Mouse (Mus musculus) forebrain, embryonic 13.5 days (tissue): Measurements from ENCODE around the gene Fan1. TPM values are rescaled to one million over a fixed set of nuclear protein-coding genes. Genes with fewer than 3 reads are reported as not detected.

Experiments
- ATAC-seq: fragments of 200-750 bp; cut with Nextera tagmentation; 2 replicates; pipeline ENCODE4 v1.8.0; 2017
- H3K27ac ChIP-seq: fragments of 300-500 bp; sonication (generic); 2 replicates; pipeline ENCODE4 v1.5.1; 2015; ENCODE audit warnings: inconsistent platforms, mild to moderate bottlenecking, moderate library complexity
- H3K27me3 ChIP-seq: fragments of 300-500 bp; sonication (generic); 2 replicates; pipeline ENCODE4 v1.6.1; 2015; ENCODE audit warnings: mild to moderate bottlenecking, inconsistent platforms
- H3K36me3 ChIP-seq: fragments of 300-500 bp; sonication (generic); 2 replicates; pipeline ENCODE4 v1.6.1; 2015; ENCODE audit warnings: mild to moderate bottlenecking, inconsistent platforms; ENCODE audit not compliant: poor library complexity, severe bottlenecking
- H3K4me1 ChIP-seq: fragments of 300-500 bp; sonication (generic); 2 replicates; pipeline ENCODE4 v1.6.1; 2015; ENCODE audit warnings: inconsistent platforms
- H3K4me2 ChIP-seq: fragments of 300-500 bp; sonication (generic); 2 replicates; pipeline ENCODE4 v1.6.1; 2015; ENCODE audit warnings: inconsistent platforms, mild to moderate bottlenecking, moderate library complexity
- H3K4me3 ChIP-seq: fragments of 300-500 bp; sonication (generic); 2 replicates; pipeline ENCODE4 v1.5.1; 2015; ENCODE audit warnings: mild to moderate bottlenecking, inconsistent platforms
- H3K9ac ChIP-seq: fragments of 300-500 bp; sonication (generic); 2 replicates; pipeline ENCODE4 v1.6.1; 2015; ENCODE audit warnings: mild to moderate bottlenecking, inconsistent platforms
- H3K9me3 ChIP-seq: fragments of 300-500 bp; sonication (generic); replicated peaks from 2 replicates; pipeline ENCODE4 v1.6.1; 2016; ENCODE audit warnings: inconsistent platforms
- WGBS: fragments of 180-500 bp; shearing (Covaris S2); methylation state at CpG from one replicate; pipeline ENCODE4 v1.1.7; 2015; 5-methylcytosine and 5-hydroxymethylcytosine counted together
- polyA plus RNA-seq: library from polyadenylated mRNA; unstranded; fragments of >200 nt; fragmentation: Nextera tagmentation; extraction: Ambion mirVana; gene quantifications from 2 replicates; pipeline ENCODE4 v1.2.1, GENCODE M21; 2015

Gene Fan1
- polyA plus RNA-seq, 1 experiment from 2014 or later: 8.6 TPM

GRCm38 (mm10) chr7:64360586-64360945 is 13.3 kb downstream of the Fan1 start:
- Histone ChIP-seq H3K27me3 (no peaks in the 10 kb centered on the region), H3K4me2 (no peak overlapping the region), H3K4me1 (no peaks in the 10 kb centered on the region), H3K9ac (no peak overlapping the region), H3K9me3 (no peaks in the 10 kb centered on the region), H3K4me3 (no peak overlapping the region), H3K27ac (no peak overlapping the region), H3K36me3 (peaks cover 80% of the 10 kb centered on the region)
- no peak for ATAC-seq
- 63% methylated on average over 3 of the region's 3 CpGs for WGBS

- no peak overlapping the region for H3K9ac ChIP-seq
- H3K4me2 ChIP-seq: no peak overlapping the region
- H3K27ac ChIP-seq: no peak overlapping the region
- ATAC-seq: no peak
- no peak overlapping the region for H3K4me3 ChIP-seq
- H3K4me1 ChIP-seq: no peaks in the 10 kb centered on the region
- H3K27me3 ChIP-seq: no peaks in the 10 kb centered on the region
- no peaks in the 10 kb centered on the region for H3K9me3 ChIP-seq
- peaks cover 76% of the 10 kb centered on the region for H3K36me3 ChIP-seq
- WGBS: 91% methylated on average over 20 of the region's 20 CpGs
Observed at GRCm38 (mm10) chr7:64359943-64360585, 13.8 kb downstream of the Fan1 start.

GRCm38 (mm10) chr7:64358666-64359065 is 15.2 kb downstream of the Fan1 start:
- Histone ChIP-seq H3K4me2 (no peak overlapping the region), H3K4me3 (no peak overlapping the region), H3K9me3 (no peaks in the 10 kb centered on the region), H3K27me3 (no peaks in the 10 kb centered on the region), H3K9ac (no peak overlapping the region), H3K36me3 (peaks cover 65% of the 10 kb centered on the region), H3K4me1 (peaks cover 11% of the 10 kb centered on the region), H3K27ac (no peak overlapping the region)
- WGBS: 87% methylated on average over 6 of the region's 6 CpGs
- no peak for ATAC-seq

GRCm38 (mm10) chr7:64357405-64357804 is 16.5 kb downstream of the Fan1 start:
- 86% methylated on average over 9 of the region's 9 CpGs for WGBS
- no peaks in the 10 kb centered on the region for H3K9me3 ChIP-seq
- peaks cover 65% of the 10 kb centered on the region for H3K36me3 ChIP-seq
- no peaks in the 10 kb centered on the region for H3K27me3 ChIP-seq
- H3K4me2 ChIP-seq: no peak overlapping the region
- no peak overlapping the region for H3K27ac ChIP-seq
- H3K4me1 ChIP-seq: peaks cover 11% of the 10 kb centered on the region
- no peak overlapping the region for H3K9ac ChIP-seq
- no peak for ATAC-seq
- no peak overlapping the region for H3K4me3 ChIP-seq

GRCm38 (mm10) chr7:64356661-64357060 is 17.2 kb downstream of the Fan1 start:
- Histone ChIP-seq H3K4me3 (no peak overlapping the region), H3K36me3 (peaks cover 58% of the 10 kb centered on the region), H3K4me2 (no peak overlapping the region), H3K9ac (no peak overlapping the region), H3K4me1 (peaks cover 11% of the 10 kb centered on the region), H3K27ac (no peak overlapping the region), H3K27me3 (no peaks in the 10 kb centered on the region), H3K9me3 (no peaks in the 10 kb centered on the region)
- no peak for ATAC-seq
- WGBS: 94% methylated on average over 5 of the region's 5 CpGs

- 22% methylated on average over 14 of the region's 14 CpGs for WGBS
- no peaks in the 10 kb centered on the region for H3K9me3 ChIP-seq
Observed at GRCm38 (mm10) chr7:64354206-64354605, 19.7 kb downstream of the Fan1 start.

GRCm38 (mm10) chr7:64351087-64351486 is 22.8 kb downstream of the Fan1 start:
- H3K36me3 ChIP-seq: peaks cover 43% of the 10 kb centered on the region
- H3K27ac ChIP-seq: no peak overlapping the region
- H3K4me2 ChIP-seq: no peak overlapping the region
- H3K9me3 ChIP-seq: no peaks in the 10 kb centered on the region
- H3K4me1 ChIP-seq: peaks cover 22% of the 10 kb centered on the region
- no peaks in the 10 kb centered on the region for H3K27me3 ChIP-seq
- ATAC-seq: peak; percentile 78
- WGBS: 80% methylated on average over 4 of the region's 4 CpGs
- 0 out of 2 replicates have a peak overlapping the region, but pooled peaks have one; percentile 8 for H3K9ac ChIP-seq
- H3K4me3 ChIP-seq: no peak overlapping the region

More at GRCm38 (mm10) chr7:64354206-64354605, 19.7 kb downstream of the Fan1 start:
- H3K4me1 ChIP-seq: peaks cover 22% of the 10 kb centered on the region
- no peak overlapping the region; the same call in 1 of the 2 replicates for H3K27ac ChIP-seq
- ATAC-seq: no peak
- no peaks in the 10 kb centered on the region for H3K27me3 ChIP-seq
- no peak overlapping the region for H3K9ac ChIP-seq
- H3K36me3 ChIP-seq: peaks cover 44% of the 10 kb centered on the region
- no peak overlapping the region for H3K4me2 ChIP-seq
- H3K4me3 ChIP-seq: no peak overlapping the region

GRCm38 (mm10) chr7:64349147-64349861 is 24.6 kb downstream of the Fan1 start:
- Histone ChIP-seq H3K4me3 (no peak overlapping the region), H3K9me3 (no peaks in the 10 kb centered on the region), H3K36me3 (peaks cover 49% of the 10 kb centered on the region), H3K27me3 (no peaks in the 10 kb centered on the region), H3K9ac (no peak overlapping the region), H3K27ac (0 out of 2 replicates have a peak overlapping the region, but pooled peaks have one; percentile 54), H3K4me2 (no peak overlapping the region), H3K4me1 (peaks cover 16% of the 10 kb centered on the region)
- ATAC-seq: peak; percentile 59; the same call in 1 of the 2 replicates
- 83% methylated on average over 15 of the region's 15 CpGs for WGBS

GRCm38 (mm10) chr7:64347813-64348212 is 26.1 kb downstream of the Fan1 start:
- H3K4me1 ChIP-seq: peaks cover 11% of the 10 kb centered on the region
- peaks cover 37% of the 10 kb centered on the region for H3K36me3 ChIP-seq
- no peak overlapping the region for H3K4me3 ChIP-seq
- H3K4me2 ChIP-seq: no peak overlapping the region
- ATAC-seq: no peak
- H3K27ac ChIP-seq: no peak overlapping the region
- no peaks in the 10 kb centered on the region for H3K9me3 ChIP-seq
- H3K9ac ChIP-seq: no peak overlapping the region
- no peaks in the 10 kb centered on the region for H3K27me3 ChIP-seq
- 97% methylated on average over 1 of the region's 1 CpGs for WGBS

- Histone ChIP-seq H3K4me2 (no peak overlapping the region), H3K4me3 (no peak overlapping the region), H3K4me1 (no peaks in the 10 kb centered on the region), H3K9ac (no peak overlapping the region), H3K27me3 (no peaks in the 10 kb centered on the region), H3K9me3 (no peaks in the 10 kb centered on the region), H3K36me3 (peaks cover 45% of the 10 kb centered on the region), H3K27ac (no peak overlapping the region)
- 90% methylated on average over 1 of the region's 1 CpGs for WGBS
- ATAC-seq: no peak
Observed at GRCm38 (mm10) chr7:64332686-64333085, 41.2 kb downstream of the Fan1 start.

GRCm38 (mm10) chr7:64331309-64331708 is 42.6 kb downstream of the Fan1 start:
- no peak overlapping the region for H3K4me3 ChIP-seq
- no peak overlapping the region for H3K27ac ChIP-seq
- H3K27me3 ChIP-seq: no peaks in the 10 kb centered on the region
- peaks cover 34% of the 10 kb centered on the region for H3K36me3 ChIP-seq
- no peaks in the 10 kb centered on the region for H3K4me1 ChIP-seq
- H3K9me3 ChIP-seq: no peaks in the 10 kb centered on the region
- no peak overlapping the region for H3K4me2 ChIP-seq
- H3K9ac ChIP-seq: no peak overlapping the region
- no peak for ATAC-seq
- 86% methylated on average over 3 of the region's 3 CpGs for WGBS

GRCm38 (mm10) chr7:64327486-64327885 is 46.4 kb downstream of the Fan1 start:
- Histone ChIP-seq H3K27ac (no peak overlapping the region), H3K4me3 (no peak overlapping the region), H3K9ac (no peak overlapping the region), H3K4me2 (no peak overlapping the region), H3K36me3 (peaks cover 22% of the 10 kb centered on the region), H3K9me3 (no peaks in the 10 kb centered on the region), H3K4me1 (no peaks in the 10 kb centered on the region), H3K27me3 (no peaks in the 10 kb centered on the region)
- no peak for ATAC-seq
- 85% methylated on average over 4 of the region's 4 CpGs for WGBS
